Mouse (Mus musculus): ENCODE measurements around the gene Lrguk.

Gene Lrguk

DNA sequence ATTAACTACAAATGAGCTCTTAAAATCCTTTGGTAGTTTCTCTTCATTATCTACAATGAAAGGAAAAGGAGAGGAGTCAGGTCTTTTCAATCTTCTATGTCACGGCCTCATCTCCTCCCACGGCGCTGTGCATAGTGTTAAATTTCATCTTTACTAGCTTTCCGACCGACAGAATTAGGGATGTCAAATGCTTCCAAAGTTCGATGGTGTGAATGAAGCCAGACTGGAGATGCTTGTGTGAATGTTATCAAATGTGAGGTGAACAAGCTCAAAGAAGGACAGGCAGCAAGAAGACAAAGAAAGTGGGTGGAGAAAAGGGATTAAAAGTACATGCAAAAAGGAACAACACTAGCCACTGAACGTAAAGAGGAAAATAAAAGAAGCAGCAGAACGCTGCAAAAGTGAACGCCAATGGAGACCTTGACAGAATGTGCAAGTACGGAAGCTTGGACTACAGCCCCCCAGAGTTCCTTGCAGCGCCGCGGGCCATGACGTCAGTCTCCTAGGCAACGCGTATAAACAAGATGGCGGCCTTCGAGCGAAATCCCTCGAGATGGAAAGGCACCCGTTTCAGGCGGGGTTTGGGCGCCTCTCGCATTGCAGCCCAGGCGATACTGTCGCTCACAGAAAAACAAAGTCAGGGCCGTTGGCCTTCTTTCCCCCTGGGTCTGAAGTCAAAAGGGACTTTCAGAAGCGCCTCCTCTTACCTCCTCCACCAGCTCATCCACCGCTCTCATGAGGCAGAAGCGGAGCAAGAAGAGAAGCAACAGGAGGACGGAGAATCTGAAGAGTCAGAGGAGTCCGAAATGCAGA is at the start of gene Lrguk:
Gene Lrguk, plus strand, starts transcription at position 516 of the 813 bp plus-strand sequence.
- peak; percentile 97 for DNase-seq (ENCODE audit: low spot score)

DNA sequence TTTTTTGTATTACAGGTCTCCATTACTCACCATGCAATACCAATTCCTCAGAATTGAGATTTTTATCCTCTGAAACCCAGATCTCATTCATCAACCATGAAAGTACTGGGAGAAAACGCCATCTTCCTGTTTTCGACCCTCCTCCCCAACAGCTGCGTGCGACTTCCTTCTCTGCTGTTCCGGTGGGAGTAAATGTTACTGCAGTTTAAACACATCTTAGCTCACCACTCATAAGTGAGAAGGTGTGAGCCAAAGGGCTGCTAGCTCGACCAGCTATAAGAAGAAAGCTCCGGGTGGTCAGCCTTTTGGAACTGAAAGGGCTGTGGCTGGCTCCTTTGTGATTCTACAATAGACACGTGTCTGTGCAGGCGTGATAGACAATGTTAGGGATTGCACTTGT is 46.5 kb upstream of the Lrguk start:
- no peak for DNase-seq (ENCODE audit: low spot score)

DNA sequence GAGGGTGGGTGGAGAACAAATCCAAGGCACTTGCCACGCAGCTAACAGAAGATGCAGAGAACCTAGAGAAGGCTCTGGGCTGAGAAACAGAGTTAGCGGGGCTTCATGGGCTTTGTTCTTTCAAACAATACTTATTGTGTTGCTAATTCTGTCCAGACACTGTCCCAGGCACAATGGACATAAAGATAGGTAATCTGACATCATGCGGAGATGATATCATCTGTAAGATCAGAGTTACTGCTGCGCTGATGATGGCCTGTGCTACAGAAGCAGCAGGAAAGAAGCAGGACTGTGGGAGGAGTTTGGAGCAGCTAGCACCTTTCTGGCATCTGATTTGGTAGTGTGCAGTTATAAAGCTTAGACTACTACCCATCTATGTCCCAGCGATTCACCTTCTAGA is 42.1 kb upstream of the Lrguk start:
- no peak for DNase-seq (ENCODE audit: low spot score)

DNA sequence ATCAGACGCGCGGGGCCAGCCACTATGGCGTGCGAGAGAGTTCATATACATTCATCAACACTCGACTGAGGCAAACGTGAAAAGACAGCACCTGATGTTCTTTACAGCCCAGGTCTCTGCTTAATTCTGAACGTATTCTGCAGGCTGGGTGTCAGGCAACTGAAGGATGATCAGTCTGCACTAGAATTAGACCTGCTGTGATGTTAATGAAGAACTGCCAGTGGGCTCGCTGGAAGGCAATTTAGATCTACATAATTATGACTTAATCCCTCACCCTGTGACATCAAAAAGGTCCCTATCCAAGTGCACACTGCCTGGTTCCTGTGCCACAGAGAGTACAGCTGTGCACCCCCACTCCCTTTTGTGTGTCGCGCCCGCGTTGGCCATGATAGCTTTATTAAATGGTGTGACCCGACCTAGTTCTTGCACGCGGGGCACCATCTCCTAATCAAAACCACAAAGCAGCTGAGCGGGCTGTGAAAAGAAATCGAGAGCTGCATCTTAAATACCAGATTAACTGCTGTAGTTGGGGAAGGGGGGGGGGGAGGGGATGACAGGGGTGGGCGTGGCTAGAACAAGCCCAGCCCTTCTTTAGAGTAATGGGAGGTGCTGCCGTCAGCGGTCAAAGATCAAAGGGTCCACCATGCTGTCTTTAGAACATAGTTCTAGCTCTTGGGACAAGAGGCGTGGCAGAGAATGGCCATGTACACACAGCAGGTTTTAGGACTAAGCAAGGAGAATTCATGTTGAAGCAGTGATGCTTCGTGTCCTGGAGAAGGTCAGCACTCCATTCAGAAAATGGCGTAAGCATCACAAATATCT is 36.8 kb upstream of the Lrguk start:
- DNase-seq (ENCODE audit: low spot score) = peak; percentile 20

DNA sequence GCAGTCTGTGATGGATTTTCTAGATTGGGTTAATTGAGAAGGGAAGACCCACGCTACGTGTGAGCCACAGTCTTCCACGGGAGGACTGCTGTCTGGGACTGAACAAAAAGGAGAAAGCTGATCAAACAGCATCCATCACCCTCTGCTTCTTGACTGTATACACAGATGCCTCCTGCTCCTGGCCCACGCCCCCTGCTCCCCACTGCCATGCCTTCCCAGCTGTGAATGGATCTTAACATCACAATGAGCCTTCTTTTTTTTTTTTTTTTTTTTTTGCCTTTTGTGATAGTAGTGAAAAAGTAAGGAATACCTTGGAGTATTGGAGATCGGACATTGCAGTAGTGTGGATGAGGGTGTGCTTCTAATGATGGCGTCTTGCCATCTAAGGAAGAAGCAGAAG is 35.4 kb upstream of the Lrguk start:
- DNase-seq (ENCODE audit: low spot score) = no peak

DNA sequence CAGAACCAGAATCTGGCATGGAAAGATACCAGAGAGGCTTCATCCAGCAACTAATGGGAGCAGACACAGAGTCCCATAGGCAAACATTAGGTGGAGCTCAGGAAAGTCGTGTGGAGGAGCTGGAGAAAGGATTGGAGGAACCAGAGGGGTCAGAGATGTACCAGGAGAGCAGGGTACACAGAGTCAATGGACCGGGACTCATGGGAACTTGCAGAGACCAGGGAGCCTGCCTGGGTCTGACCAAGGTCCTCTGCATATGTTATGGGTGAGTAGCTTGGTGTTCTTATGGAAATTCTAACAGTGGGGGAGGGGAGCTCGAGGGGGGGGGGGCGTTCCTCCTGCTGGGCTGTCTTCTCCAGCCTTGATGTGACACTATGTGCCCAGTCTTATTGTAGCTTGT is 30.7 kb upstream of the Lrguk start:
- no peak for DNase-seq (ENCODE audit: low spot score)

DNA sequence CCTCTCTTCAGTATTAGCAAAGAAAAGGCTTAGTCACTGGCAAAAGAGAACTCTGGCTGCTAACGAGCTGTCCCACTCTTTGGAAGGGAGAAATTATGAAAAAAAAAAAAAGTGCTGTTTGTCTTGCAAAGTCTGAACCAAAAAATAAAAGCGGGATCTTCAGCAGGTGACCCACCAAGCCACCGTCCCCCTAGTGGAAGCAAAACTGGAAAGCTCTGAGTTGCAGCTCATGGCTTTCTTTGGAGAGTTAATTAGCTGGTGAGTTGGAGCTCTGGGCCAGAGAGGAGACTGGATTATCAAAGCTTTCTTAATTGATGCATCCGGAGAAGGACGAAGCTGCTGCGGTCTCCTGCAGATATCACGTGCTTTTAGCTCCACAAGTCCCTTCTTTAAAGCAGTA is 29.7 kb upstream of the Lrguk start:
- DNase-seq (ENCODE audit: low spot score) = no peak

DNA sequence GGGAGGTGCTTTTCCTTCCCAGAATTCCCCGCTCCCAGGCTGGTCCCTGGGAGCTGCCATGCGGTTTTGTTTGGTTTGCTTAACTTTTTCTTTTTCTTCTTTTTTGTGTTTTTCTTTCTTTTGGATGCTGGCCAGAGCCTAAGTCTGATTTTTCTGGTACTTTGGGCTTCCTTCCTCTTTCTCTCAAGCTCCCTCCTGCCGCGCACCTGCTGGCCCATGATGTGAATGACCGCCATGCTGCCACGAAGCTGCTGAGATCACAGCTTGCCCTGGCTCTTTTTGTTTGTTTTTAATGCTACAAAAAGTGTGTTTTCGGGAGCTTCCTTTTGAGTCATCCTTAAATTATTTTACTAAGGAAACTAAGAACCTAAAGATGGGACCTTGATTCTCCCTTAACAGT is 28.6 kb upstream of the Lrguk start:
- DNase-seq (ENCODE audit: low spot score) = no peak

DNA sequence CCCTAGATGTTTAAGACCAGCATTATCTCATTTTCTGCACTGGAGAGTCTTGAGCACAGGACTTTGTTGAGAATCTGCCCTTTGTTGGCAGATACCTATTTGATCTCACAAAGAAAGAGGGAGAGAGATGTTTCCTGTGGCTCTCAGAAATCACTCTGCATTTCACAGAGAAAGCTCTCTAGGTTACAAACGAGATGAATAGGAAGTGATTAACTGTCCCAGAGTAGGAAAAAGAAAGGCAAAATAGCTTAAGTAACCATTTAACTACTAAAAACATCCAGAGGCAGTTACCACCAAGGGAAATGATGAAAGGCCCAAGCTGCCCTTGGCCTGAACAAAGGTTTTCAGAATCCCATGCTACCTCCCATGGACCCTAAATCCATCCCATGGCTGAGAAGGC is 26.2 kb upstream of the Lrguk start:
- no peak for DNase-seq (ENCODE audit: low spot score)

DNA sequence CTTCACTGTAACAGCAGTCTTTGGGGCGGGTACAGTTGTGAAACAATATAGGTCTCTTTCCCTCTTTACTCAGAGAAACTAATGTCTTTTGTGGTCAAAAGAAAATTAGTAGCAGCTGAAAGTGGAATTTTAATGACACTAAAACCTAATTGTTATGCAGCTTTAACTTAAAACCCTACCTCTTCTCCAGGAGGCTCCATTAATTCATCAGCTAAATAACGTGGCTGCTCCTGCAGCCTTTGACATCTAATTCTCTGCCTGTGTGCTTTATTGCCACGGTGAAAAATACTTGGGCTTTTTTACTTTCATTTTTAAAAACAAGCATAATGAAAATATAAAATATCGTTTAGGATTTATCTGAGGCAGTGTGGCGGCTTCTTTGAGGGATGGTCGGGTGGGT is 15.8 kb upstream of the Lrguk start:
- DNase-seq (ENCODE audit: low spot score) = no peak

DNA sequence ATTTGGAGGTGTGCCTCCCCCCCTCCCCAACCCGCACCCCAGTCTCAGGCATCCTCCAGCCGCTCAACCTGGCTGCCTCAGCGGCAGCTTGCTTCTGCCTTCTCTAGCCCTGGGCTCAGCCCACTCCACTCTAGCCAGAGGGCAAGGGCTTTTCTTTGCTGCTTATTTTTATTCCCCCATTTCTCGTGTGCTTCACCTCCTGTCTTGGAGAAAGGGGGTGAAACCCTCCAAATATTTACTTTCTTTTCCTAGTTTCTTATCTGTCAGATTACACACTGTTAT is 439 bp downstream of the Lrguk start:
- no peak for DNase-seq (ENCODE audit: low spot score)

DNA sequence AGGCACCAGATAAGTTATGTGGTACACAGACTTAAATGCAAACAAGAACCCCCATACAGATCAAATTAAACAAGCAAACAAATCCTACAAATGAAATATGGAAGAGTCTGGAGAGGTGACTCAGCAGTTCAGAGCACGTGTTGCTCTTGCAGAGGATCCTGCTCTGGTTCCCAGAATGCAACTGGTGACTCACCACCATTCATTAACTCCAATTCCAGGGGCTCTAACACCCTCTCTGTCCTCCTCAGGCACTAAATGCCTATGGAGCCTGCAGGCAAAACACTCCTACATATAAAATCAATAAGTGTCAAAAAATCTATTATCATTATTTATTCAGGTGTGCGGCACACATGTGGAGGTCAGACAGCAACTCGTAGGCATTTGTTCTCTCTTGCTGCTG is 4.8 kb downstream of the Lrguk start:
- no peak for DNase-seq (ENCODE audit: low spot score)

DNA sequence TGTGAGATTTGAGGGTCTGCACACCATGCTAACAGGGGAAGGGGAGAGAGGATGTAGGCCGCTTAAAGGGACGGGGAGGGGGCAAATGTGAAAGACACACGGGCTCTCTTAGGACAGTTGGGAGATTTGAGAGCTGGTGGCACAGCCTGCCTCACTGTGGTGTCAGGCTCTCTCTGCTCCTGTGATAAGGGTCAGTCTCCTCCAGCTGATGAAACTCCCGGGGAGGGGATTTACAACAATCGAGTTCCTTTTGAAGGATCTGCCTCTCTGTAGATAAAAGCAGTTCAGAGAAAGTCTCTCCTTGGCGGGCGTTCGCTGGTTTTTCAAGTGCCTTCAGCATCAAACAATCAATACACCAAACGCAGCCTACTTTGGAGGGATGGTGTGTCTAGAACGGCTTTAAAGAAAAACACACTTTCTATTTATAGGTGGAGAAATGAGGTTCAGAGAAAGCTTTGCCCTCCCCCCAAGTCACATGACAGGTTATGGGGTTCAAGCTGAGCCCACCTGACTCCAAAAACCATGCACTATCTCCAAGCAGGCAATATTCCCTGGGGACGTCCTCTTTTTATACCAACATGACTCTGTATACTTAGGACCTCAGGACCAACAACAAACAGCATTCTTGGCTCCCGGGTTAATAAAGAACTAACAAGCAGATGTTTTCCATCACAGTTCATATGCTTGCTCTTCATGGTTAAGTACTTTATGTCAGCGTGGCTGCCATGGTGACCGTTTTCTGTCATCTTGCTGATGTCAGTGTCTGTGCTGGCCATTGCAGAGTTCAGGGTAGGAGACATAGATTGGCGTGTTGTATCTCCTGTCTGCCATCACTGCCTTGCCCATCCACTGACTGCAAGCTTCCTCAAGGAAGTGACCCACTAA is 5.6 kb downstream of the Lrguk start:
- no peak for DNase-seq (ENCODE audit: low spot score)

DNA sequence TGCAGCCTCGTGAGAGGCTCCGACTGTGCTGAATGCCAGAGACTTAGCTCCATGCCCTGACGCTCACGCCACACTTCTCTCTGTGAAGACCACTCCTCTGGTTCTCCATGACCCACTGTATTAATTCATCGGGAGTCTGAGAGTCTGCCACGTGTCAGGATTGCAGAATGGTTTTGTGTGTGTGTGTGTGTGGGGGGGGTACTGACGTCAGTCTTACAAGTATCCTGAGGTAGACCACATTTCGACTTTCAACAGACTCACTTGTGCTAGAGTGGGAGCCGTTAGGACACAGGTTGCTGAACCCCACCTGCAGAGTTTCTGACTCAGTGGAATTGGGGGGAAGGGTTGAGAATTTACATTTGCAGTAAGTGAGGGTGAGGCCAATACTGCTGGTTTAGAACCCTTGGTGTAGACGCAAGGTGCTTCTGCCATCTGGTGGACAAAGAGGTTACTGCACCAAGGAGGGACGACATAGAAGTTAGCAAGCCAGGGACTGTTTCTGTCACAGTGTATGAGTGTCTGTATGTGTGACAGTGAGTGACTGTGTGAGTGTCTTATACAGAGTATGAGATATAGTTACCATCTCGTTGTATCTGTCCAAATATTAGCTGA is 11.5 kb downstream of the Lrguk start:
- peak; percentile 91 for DNase-seq (ENCODE audit: low spot score)

DNA sequence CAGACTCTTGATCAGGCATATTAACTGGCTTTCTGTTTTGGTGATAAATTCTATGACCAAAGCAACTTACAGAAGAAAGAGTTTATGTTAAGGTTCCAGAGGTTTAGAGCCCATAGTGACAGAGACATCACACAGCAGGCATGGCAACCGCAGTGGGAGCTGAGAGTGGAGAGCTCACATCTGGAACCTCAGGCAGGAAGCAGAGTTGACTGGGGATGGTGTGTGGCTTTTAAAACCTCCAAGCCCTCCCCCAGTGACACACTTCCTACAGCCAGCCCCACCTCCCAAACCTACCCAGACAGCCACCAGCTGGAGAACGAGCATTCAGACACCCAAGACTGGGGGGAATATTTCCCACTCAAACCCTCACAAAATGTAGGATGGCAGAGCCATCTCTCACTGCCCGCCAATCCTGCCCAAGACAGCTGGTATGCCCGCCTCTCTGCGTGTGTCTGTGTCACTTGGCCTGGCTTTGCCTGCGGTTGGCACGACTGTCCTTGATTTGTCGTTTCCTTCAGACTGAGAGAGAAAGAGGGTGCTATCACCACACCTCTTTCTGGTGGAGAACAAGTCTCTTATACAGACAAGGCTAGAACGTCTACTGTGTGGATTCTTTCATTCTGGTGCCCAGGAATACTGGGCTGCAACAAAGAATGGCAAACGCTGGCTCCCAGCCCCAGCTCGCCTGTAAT is 12.5 kb downstream of the Lrguk start:
- no peak for DNase-seq (ENCODE audit: low spot score)

DNA sequence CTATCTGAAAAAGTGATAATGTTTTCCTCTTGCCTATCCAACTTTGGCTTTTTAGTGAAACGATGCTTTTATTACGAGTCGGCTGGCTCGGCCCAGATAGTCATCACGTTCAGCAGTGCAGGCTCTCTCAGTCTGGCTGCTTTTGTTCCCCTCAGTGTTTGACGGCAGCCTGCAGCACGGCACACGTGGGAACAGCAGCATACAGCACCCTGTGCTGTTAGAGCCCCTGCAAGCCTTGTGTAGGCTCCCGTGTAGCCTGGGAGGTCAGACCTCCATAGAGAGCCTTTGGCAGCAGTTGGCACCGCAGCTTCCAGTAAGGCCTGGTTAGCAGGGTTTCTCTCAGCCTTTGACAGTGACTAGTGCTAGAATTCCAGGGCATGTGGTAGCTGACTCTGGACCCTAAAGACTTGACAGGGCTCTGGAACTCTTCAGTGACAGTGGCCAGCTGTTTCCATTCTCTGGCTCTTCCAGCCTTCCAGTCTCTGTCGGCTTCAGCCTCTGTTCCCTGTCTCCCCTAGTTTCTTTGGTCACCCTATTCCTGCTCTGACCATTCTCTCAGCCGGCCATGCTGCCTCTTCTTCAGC is 15.1 kb downstream of the Lrguk start:
- DNase-seq (ENCODE audit: low spot score) = no peak

DNA sequence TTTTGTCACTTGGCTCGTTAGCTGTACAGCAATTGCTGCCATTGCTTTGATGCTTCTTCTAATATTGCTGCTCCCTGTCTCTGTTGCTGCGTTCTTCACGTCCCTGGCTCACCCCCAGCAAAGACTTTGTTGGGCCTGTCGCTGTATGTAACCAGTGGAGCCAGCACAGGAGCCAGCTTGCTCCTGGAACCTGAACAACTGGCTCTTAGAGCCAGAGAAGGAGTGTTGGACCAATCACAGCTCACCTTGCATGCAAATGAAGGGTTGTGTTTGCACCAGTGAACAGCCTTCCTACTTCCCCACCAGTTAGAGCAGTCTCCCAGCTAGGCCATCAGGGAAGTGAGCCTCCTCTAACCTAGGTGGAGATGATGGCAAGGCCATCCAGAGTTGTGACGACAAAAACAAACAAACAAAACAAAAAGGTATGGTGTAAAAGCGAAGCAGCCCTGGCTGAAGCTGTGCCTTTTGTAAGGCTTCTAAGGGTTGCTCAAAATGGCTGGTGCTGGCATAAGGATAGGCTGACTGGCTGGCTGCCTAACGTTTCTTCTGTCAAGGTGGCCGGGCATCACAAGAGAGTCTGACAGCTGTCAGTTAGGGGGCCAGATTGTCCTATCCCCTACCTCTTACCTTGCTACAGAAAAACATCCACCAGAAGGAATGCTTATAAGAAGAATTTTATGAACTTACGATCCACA is 15.7 kb downstream of the Lrguk start:
- no peak for DNase-seq (ENCODE audit: low spot score)

DNA sequence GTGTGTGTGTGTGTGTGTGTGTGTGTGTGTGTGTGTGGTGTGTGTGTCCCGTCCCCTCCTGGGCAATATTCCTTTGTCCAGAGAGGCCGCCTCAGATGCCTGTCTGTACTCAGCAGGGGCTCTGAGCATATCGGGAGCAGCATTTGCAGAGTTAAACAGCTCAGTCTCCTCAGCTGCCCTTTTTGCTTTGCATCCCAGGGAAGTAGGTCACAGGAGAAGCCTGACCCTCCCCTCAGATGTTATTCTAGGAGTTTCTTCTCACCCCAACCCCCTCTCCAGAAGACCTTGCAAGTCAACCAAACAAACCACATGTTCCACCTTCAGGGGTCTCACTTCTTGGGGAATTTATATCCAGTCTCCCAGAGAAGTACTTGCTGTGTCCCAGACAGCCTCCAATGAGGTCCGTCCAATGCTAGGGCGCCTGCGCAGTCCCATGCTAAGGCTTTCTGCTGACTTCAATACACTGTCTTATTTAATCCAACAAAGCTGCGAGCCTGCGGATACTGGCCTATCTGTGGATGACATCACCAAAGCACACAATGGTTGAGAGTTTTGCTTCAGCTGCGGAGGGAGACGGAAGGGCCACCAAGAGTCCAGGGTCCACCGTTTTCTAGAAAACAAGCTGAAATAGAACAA is 17.4 kb downstream of the Lrguk start:
- peak; percentile 27 for DNase-seq (ENCODE audit: low spot score)

DNA sequence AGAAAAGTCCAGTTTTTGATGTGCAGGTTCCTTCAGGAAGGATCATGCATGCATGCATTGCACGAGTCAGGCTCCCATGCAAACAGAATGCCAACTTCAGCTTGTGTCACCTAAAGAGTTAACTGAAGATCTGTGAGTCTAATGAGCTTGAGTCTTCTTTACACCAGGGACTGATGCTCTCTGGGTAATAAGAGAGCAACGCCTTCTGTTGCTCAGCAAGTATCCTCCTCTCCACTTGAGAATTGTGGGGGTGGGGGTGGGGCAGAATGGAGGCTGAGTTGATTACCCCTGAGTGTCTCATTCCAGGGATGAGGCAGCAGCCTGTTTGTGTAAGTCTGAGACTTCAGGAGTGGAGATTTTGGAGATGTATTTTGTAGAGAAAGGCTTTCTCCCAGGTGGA is 20.2 kb downstream of the Lrguk start:
- DNase-seq (ENCODE audit: low spot score) = no peak

DNA sequence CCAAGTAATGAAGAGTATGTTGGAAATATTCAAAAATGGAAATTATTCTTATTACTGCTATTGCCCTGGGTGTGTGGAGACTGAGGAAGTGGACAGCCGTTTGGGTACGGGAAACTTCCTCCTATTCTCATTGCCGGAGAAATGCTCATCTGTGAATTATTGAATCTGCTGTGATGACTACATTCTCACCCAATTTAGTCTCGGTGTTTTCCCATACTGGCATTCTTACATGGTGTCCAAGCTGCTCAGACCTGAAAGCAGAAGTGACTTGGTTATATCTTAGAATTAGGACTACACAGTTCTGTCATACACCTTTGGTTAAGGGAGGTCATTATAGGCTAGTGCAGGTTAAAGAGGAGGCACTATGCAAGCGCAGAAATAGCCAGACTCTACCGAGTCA is 30.5 kb downstream of the Lrguk start:
- DNase-seq (ENCODE audit: low spot score) = no peak

All from embryo, embryonic 10 days (tissue).